22 mouse cellular contexts compared by ENCODE assay signal in genomic region chr2:94217481-94217880, GRCm38 (mm10). TPM values are rescaled to one million over a fixed set of nuclear protein-coding genes. Genes with fewer than 3 reads are reported as not detected.
A peak's percentile ranks its signal among the peaks of the same experiment; 100 is the strongest.
DNase-seq lines count a peak whose midpoint lies in the region; ATAC-seq and TF ChIP-seq lines count a peak whose summit lies in the region.
"Had no signal": no experiment of that assay in that cellular context is flagged by ENCODE, and none has a peak within 500 bp of the region (broad histone marks: within the 10 kb centered on the region; RNA-seq: fewer than 3 reads in every experiment).

No protein-coding gene starts in this region.

- no peaks in the 10 kb centered on the region for H3K36me3 ChIP-seq in liver, postnatal 0 days (replicated peaks; ENCODE audit: insufficient read depth, low read length)
- H3K36me3 ChIP-seq: embryonic facial prominence, embryonic 13.5 days; embryonic facial prominence, embryonic 15.5 days; forebrain, embryonic 10.5 days; forebrain, embryonic 12.5 days had no signal

- peak; percentile 68 for DNase-seq in 416B (ENCODE audit: low read depth)
- DNase-seq in gonadal fat pad, adult 2 months (ENCODE audit: low read depth) = peak; percentile 27
- DNase-seq in adrenal gland, postnatal 36 days = no peak
- no peak for DNase-seq in liver, postnatal 0 days
- no peak for DNase-seq in gastrocnemius, postnatal 4 days (ENCODE audit: low spot score in 2 of 2)
- DNase-seq: adrenal gland, adult 2 months; adrenal gland, postnatal 10 days; adrenal gland, postnatal 25 days; cerebellum, adult 11-12 months; cerebellum, adult 2 months; cerebellum, adult 9-10 months; cerebellum, postnatal 10 days; cerebellum, postnatal 25 days; embryo, embryonic 11 days had no signal

- no peaks in the 10 kb centered on the region for H3K9me3 ChIP-seq in liver, postnatal 0 days (ENCODE audit: low read length)
- H3K9me3 ChIP-seq: embryonic facial prominence, embryonic 13.5 days; embryonic facial prominence, embryonic 15.5 days; forebrain, embryonic 10.5 days; forebrain, embryonic 12.5 days had no signal

- no peak overlapping the region for H3K4me3 ChIP-seq in liver, postnatal 0 days (ENCODE audit: low read depth, low read length)
- H3K4me3 ChIP-seq: embryonic facial prominence, embryonic 13.5 days; embryonic facial prominence, embryonic 15.5 days; erythroblast, embryonic 14.5 days; forebrain, embryonic 10.5 days; forebrain, embryonic 12.5 days had no signal

- no peaks in the 10 kb centered on the region for H3K27me3 ChIP-seq in liver, postnatal 0 days (ENCODE audit: insufficient read depth, low read length)
- H3K27me3 ChIP-seq: embryonic facial prominence, embryonic 13.5 days; embryonic facial prominence, embryonic 15.5 days; forebrain, embryonic 12.5 days had no signal

- H3K9ac ChIP-seq in liver, postnatal 0 days (replicated peaks) = no peak overlapping the region
- H3K9ac ChIP-seq: embryonic facial prominence, embryonic 13.5 days; embryonic facial prominence, embryonic 15.5 days; forebrain, embryonic 12.5 days had no signal

- no peak for TF ChIP-seq EP300 in liver, postnatal 0 days (IDR thresholded peaks at IDR 0.05; ENCODE audit: low read depth)

- no peak overlapping the region for H3K4me2 ChIP-seq in liver, postnatal 0 days (ENCODE audit: low read depth, low read length)
- H3K4me2 ChIP-seq: embryonic facial prominence, embryonic 13.5 days; embryonic facial prominence, embryonic 15.5 days; forebrain, embryonic 12.5 days had no signal

- WGBS in liver, postnatal 0 days (ENCODE audit: insufficient replicate concordance) = 61% methylated on average over 3 of the region's 3 CpGs

- ATAC-seq in megakaryocyte, adult 5-6 weeks (ENCODE audit: poor library complexity, severe bottlenecking) = peak; percentile 87
- no peak for ATAC-seq in liver, postnatal 0 days
- ATAC-seq: forebrain, embryonic 14.5 days; forebrain, embryonic 16.5 days had no signal

- no peaks in the 10 kb centered on the region for H3K4me1 ChIP-seq in liver, postnatal 0 days (ENCODE audit: insufficient read depth)
- H3K4me1 ChIP-seq: embryonic facial prominence, embryonic 13.5 days; forebrain, embryonic 10.5 days; forebrain, embryonic 12.5 days had no signal

- no peak for TF ChIP-seq CTCF in liver, postnatal 0 days (IDR thresholded peaks at IDR 0.05; ENCODE audit: low read depth)

- H3K27ac ChIP-seq in liver, postnatal 0 days (ENCODE audit: low read depth) = no peak overlapping the region
- H3K27ac ChIP-seq: embryonic facial prominence, embryonic 13.5 days; embryonic facial prominence, embryonic 15.5 days; forebrain, embryonic 10.5 days; forebrain, embryonic 12.5 days had no signal

RNA-seq across cellular contexts. Expression of gene Hsd17b12, which starts 59.7 kb away (rescaled TPM):
- polyA plus RNA-seq in gonadal fat pad, adult 2 months (2012; rRNA removed) = 48.3 and 65.4 TPM in 2 replicates
- total RNA-seq in megakaryocyte, adult 5-6 weeks (2015) = 67.6 and 70.4 TPM in 2 replicates
- total RNA-seq in megakaryocyte, adult 5-6 weeks (2017) = 72.0 and 80.6 TPM in 2 replicates
- 100 to 1,000 TPM; 193 to 206 TPM for total RNA-seq in adrenal gland, postnatal 36 days (2021)
- polyA plus RNA-seq in liver, postnatal 0 days (2015; fragmentation: Nextera tagmentation; extraction: Ambion mirVana) = 61.8 and 70.1 TPM in 2 replicates
- 10 to 100 TPM; 31.3 to 31.6 TPM for total RNA-seq in gastrocnemius, postnatal 4 days (2021)

Comparison
In these comparisons a context has a peak if more than half of its experiments do, and no peak if none do; other contexts are left out.
1. DNase-seq: peak in 416B (single experiment) and gonadal fat pad, adult 2 months (single experiment); none in adrenal gland, postnatal 36 days (0 of 2), liver, postnatal 0 days (single experiment) and gastrocnemius, postnatal 4 days (0 of 2).